Mouse (Mus musculus): ENCODE results near the gene Dpp4.

GRCm38 (mm10) chr2:62301716-62302115 lies 110.3 kb downstream of the Dpp4 start:
- TF ChIP-seq CTCF (IDR thresholded peaks at IDR 0.05; ENCODE audit: control insufficient read depth, insufficient read depth, insufficient read length) (no peak), MYOG (IDR thresholded peaks at IDR 0.05; ENCODE audit: control insufficient read depth, extremely low read depth, insufficient read length) (no peak), USF1 (IDR thresholded peaks at IDR 0.05; ENCODE audit: low read depth) (no peak), MAX (IDR thresholded peaks at IDR 0.05) (no peak), CEBPB (IDR thresholded peaks at IDR 0.05; ENCODE audit: low read depth) (no peak), FOSL1 (IDR thresholded peaks at IDR 0.05; ENCODE audit: insufficient read depth, low read length, poor library complexity, severe bottlenecking) (no peak), MYOD1 (IDR thresholded peaks at IDR 0.05; ENCODE audit: control insufficient read depth, insufficient read length, low read depth) (no peak)
